Mouse (Mus musculus): ENCODE results near the gene Kif14.

GRCm38 (mm10) chr1:136564963-136565362 lies 98.8 kb downstream of the Kif14 start:
- TF ChIP-seq POLR2A (IDR thresholded peaks at IDR 0.05; ENCODE audit: control insufficient read depth, extremely low read depth, insufficient read depth, low read length, poor library complexity) (no peak), CTCF (IDR thresholded peaks at IDR 0.05; ENCODE audit: borderline replicate concordance, control insufficient read depth, extremely low read depth, insufficient read depth, low read length, poor library complexity) (0 out of 2 replicates have a peak, but pooled peaks have one; percentile 42)

Measured in thymus, adult 2 months (tissue).